Mouse (Mus musculus): ENCODE measurements at regions not wholly inside any gene's neighbourhood (a gene's known extent, or its start where the extent isn't known, plus 50 kb on each side); places are given as distances from the start of the nearest gene placed in this dataset.
A peak's percentile ranks its signal among the peaks of the same experiment; 100 is the strongest.

DNA sequence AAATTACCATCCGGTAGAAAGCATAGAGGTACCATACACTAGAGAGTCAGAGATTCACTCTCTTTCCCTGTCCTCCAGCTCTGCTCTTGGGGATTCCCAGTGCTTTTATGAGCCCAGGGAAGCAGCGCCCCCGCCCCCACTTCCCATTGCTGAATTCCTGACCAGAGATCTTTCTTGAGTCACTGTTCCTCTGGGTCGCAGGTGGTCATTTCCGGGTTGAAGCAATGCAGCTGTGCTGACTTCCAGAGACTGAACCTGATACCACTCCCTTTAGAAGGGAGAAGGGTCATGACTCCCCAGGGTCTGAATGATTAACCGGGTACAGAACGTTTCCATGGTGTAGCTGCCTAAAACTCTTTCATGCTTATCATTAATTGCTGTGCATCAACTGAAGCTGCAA, 128.9 kb downstream of the Cd83 start:
- peak; percentile 36 for DNase-seq (ENCODE audit: low spot score)

DNA sequence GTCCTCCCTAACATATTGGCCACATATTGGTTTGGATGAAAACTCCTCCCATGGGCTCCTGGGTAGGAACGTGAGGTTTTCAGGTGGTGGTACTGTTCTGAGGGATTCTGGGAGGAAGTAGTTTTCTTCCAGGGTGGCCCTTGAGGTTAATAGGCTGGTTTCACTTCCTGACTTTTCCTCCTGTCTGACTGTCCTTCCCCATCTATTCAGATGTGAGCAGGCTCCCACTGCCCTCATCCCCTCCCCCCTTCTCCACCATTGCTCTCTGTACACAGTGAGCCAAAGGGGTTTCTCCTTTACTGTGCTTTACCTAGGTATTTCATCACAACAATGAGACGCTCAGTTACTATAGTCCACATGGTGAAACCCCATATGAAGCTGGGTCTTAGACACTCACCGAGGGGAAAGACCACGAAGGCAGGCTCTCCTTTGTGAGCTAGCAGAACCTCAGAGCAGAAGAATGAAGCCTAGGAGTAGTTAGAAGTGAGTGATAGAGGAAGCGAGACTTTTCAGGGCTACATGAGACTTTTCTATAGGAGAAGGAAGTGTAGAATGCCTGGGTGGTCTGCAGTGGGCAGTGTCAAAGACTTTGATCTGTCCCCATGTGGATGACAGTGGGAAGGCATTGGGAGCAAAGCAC, 135.3 kb downstream of the Cd83 start:
- no peak for DNase-seq (ENCODE audit: low spot score)

DNA sequence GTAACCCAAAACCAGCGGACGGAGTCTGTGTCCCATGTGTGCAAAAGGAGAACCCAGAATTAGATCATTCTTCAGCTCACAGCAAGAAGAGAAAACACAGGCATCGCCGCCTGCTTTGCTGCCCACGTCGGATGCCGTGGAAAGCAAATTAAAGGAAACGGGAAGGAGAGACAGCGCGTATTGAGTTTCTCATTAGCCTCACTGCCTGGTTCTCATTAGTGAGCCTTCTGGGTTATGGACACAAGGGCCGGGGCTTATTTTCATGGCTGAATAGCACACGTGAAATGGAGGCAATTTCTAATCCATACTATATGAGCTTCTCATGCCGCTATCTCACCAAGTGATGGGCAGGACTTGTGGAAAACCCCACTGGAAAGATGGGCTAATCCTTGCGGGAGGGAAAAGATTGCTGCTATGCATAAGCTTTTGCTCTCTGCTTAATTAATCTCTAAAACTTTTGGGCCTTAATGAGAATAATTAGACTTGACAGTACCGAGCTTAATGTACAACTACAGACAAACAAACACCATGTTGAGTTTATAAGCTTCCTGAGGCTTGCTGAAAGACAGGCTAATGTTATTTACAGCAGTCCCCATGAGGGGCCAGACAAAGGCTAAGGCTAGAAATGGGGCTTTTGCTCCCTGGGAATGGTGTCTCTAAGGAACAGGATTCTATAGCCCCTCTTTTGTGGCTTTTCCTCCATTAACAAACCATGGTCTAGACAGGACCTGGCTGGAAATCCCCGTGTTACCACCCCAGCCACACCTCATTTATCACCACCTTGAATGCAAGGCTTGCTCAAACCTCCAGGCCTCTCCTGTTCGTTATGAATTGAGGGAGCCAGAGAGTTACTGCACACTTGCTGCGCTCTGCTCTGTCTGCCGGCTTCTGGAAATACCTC, 145.8 kb downstream of the Cd83 start:
- peak; percentile 65 for DNase-seq (ENCODE audit: low spot score)

DNA sequence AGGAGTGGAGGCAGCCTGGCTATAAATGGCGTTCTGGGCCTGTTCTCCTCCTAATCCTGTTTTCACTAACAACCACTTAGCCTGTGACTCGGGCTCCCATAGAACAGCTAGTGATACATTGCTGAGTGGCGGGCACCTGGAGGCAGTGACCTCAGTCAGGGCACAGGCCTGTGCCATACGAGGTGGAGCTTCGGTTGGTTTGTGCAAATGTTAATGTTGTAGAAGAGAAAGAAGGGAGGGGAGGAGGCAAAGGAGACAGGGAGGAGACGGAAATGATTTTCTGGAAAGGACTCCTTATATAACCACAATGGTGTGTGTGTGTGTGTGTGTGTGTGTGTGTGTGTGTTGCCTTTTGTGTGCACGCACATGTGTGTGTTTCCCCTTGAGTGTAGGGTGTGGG, 148.4 kb downstream of the Cd83 start:
- DNase-seq (ENCODE audit: low spot score): no peak

- no peak for DNase-seq (ENCODE audit: low spot score)
Measured at GRCm38 (mm10) chr13:43935284-43935683, 150.7 kb downstream of the Cd83 start.

DNA sequence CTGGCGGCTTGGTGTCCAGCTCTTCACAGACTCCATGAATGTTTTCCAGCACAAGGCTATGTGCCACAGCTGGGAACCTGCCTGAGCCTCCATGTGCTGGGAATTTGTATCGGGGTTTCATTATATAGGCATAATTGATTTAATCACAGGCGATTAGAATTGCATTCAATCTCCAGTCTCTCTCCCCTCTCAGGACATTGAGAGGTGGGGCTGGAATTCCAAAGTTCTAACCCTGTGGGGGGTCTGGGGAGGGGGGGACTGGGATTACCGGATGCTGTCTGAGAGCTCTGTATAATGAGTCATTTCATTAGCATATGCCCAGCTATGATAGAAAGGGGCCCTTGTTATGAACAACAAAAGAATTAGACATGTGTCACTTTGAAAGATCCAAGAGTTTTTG, 151.9 kb downstream of the Cd83 start:
- DNase-seq (ENCODE audit: low spot score): no peak

- no peak for DNase-seq (ENCODE audit: low spot score)
Measured at GRCm38 (mm10) chr13:43938611-43939010, 154.0 kb downstream of the Cd83 start.

DNA sequence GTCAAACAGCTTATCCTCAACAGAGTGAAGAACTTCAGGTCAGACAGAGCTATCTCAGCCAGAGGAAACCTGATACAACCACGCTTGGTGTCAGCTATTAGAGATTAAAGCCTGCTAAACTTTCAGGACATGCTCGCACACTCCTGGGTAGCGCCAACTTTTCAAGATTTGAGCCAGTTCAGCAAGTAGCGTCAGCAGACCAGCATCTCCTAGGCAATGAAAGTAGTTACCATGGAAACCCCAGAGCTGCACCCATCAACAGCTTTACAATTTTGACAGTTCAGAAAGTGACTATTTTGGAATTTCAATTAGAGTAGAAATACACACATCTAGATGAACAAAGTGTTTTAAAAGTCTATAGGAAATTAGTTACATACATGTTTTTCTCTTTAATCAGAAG, 154.8 kb downstream of the Cd83 start:
- peak; percentile 13 for DNase-seq (ENCODE audit: low spot score)

DNA sequence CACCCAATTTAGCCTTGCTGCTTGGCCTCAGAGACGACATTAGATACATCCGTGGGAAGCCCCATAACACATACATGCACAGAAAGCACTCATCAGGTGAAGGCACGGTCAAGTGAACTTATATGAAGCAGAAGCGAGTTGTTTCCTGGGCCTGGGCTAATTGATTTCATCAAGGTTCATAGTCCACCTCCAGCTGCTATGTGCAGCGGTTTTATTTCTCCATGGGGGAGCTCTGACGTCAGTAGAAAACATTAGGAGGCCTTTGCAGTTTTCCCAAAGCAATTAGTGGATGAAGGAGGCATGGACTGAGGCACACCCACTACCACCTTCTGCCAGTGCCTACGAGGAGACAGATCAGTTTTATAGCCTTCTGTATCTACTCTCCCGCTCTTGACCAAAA, 157.2 kb downstream of the Cd83 start:
- no peak for DNase-seq (ENCODE audit: low spot score)

DNA sequence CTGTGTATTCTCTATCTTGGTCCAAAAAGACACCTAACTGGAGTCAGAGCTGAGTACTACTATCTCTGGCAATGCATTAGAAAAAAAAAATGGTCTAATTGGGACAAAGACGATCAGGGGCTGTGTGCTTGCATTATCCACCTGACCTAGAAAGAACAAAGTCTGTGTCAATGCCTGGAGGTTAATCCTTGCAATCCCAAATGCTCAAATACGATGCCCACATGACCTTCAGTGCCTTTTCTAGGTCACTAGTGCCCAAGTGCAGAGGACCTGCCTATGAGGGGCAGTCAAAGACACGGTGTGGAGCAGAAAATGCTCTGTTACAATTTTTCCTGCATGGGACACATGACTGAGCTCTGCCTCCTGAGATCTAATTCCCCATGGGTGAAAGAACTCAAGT, 164.0 kb downstream of the Cd83 start:
- no peak for DNase-seq (ENCODE audit: low spot score)

DNA sequence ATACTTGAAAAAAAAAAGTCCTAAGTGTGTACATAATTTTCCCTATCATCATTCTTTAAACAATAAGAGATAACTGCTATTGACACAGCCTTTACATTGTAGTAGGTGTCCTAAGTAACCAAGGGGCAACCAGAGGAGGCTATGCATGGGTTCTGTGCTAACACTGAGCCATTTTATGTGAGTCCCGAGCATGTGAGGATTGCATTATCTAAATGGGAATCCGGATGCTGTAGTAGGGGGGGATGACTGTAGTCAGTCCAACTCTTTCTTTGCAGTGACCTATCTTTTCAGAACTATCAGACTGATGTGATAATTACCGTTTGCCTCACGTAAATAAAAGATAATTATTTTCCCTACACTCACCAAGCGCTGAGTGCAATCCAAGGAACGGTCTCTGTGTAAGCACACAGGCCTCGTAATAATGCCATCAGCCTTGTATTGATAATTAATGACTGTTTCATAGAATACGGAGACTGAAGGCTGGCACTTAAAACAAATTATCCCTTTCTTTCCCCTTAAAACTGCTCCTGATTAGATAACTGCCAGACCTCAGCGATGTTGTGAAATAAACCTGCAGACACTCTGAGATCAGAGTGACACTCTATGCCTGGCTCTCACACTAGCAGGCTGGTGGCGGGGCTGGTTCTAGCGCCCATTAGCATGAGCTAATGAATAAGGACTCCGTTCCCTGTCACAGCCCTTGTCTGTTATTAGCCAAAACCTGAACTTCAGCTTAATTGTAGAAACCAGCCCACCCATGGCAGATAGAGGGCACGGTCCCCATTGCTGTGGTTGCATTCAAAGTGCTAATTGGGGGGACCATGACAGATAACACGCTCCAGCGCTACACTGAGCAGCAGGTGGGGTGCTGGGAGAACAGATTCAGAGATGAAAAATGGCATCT, 165.4 kb downstream of the Cd83 start:
- DNase-seq (ENCODE audit: low spot score): peak; percentile 43

DNA sequence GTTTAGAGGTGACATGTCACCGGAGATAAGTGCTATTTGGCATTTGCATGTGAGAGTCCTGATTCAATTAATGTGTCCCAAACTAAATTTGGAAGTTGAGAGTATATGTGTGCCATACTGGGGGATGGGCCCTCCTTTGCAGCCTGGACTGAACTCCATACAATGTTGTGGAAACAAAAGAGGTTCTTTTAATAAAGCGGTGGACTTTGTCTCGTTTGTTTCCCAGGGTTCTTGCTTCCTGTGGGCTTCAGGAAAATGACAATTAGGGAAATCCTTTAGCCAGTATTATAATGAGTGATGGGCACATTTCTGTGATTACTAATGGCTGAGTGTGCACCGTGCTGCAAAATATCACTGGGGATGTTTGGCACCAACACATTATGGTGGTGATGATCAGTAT, 167.9 kb downstream of the Cd83 start:
- no peak for DNase-seq (ENCODE audit: low spot score)

DNA sequence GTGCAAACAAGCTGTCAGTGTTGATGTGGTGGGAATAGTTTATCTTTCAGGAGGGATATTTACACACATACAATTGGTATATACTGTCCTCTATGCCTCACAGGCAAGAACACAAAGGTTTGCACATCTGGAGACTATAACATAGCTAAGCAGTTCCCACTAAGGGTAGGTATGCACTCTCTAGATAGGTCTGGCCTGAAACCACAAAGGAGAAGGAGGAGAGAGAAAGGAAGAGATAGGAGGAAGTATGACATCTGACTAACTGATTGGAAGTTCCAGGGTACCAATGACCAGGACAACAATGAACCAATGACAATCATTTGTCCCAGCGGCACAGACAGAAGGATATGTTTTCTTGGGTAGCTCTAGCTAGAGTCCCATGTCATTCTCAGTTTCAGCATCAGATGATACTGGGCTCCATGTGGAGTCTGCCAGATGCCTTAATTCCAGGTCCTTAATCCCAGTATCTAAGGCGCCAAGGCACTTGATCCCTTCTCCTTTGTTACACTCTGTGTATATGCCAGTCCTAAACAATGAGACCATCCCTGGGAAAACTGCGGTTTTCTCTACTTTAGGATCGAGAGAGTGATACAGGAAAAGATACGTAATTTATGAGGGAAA, 168.5 kb downstream of the Cd83 start:
- DNase-seq (ENCODE audit: low spot score): no peak

GRCm38 (mm10) chr13:43954714-43955393, 170.3 kb downstream of the Cd83 start:
- DNase-seq (ENCODE audit: low spot score): no peak

GRCm38 (mm10) chr13:43957046-43957445, 172.5 kb downstream of the Cd83 start:
- no peak for DNase-seq (ENCODE audit: low spot score)

DNA sequence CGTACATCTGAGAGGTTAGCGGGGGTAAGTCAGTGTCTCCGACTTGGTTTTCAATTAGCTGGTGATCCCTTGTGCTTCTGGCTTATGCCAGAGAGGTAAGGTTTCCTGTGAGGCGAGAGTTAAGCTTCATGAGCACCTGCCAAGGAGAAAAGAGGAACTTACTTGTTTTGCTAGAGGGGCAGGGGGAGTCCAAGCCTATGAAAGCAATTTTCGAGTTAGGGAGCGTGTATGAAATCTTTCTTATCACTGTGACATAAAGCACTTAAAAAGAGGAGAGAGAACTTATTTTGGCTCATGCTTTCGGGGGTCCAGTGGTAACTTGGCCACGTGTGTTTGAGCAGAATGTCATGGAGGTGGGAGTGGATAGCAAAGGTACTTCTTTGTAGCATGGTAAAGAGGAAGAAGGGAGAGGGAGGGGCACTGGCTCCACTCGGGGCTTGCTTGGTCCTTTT, 174.6 kb downstream of the Cd83 start:
- DNase-seq (ENCODE audit: low spot score): no peak

DNA sequence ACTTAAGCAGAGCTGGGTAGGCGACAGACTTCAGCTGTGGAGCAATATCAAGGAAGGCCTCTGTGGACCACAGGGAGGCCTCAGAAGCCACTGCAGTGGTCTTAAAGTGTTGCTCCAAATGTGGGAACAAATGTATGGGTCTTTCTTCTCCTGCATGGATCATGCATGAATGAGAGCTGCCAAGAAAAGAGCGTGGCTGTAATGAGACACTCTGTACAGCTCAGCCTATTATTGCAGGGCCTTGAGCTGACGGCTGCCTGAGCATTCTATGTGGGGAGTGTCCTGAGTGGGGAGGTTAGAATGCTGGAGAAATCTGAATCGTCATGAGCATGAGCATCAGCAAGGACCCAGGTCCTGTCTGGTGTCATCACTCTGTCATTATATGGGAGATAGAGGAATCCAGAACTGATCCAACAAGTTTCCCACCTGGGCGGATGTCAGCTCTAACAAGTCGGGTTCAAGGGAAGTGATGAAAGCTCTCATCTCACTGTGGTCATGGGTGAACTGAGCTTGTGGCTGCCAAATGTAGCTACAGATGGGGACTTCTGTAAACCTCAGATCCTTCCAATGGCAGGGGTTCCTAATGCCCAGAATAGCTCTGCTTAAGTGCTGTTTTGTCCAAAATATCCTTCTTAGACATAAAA, 176.6 kb downstream of the Cd83 start:
- no peak for DNase-seq (ENCODE audit: low spot score)

DNA sequence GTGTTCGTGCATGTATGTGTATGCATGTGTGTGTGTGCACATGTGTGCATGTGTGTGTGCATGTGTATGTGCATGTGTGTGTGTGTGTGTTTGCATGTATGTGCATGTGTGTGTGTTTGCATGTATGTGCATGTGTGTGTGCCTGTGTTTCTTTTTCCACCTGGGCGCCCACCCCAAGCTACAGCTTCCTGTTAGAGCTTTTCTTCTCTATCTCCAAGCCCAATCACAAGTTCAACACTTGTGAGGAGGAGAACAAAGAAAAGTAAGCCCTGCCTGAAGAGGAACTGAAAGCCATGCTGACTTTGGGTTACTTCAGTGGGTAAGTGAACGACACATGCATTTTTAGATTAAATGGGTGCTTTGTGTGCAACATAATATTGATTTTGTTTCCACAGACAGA, 177.4 kb downstream of the Cd83 start:
- no peak for DNase-seq (ENCODE audit: low spot score)

- no peak for DNase-seq (ENCODE audit: low spot score)
Measured at GRCm38 (mm10) chr13:43963321-43963720, 178.7 kb downstream of the Cd83 start.

DNA sequence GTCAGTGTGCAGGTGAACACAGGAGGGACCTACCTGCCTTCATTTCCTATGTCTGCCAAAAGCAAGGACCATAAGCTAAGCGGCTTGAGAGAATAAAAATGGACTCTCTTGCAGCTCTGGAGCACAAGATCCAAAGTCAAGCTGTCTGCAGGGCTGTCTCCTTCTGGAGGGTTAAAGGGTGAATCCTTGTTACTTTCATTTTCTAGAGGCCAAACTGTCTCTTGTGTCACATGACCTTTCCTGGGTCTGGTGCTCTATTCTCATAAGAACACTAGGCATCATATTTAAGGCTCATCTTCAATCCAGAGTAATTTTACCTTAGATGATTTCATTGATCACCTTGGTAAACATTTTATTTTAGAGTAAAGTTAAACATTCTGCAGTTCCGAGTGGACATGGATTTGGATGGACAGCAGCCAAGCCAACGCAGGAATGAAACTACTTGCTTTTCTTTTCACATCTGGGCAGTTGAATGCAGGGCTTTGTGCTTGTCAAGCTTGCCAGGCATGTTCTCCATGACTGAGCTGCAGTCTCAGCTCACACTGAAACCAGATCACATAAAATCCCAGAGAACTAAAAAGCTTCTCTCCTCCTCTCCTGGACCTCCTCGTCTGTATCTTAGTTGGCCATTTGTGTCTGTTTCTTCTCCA, 180.8 kb downstream of the Cd83 start:
- DNase-seq (ENCODE audit: low spot score): no peak

Data from embryo, embryonic 10 days (tissue).